Mouse (Mus musculus) forebrain, embryonic 10.5 days (tissue): ENCODE data around the gene Robo4. TPM values are rescaled to one million over a fixed set of nuclear protein-coding genes. Genes with fewer than 3 reads are reported as not detected.

Experiments
- DNase-seq: peaks from one replicate; pipeline ENCODE4 v3.0.0-alpha.2; 2017; ENCODE audit warnings: low spot score; ENCODE audit errors: extremely low spot score
- H3K27ac ChIP-seq: fragments of 300-500 bp; sonication (generic); 2 replicates; pipeline ENCODE4 v1.5.1; 2016; ENCODE audit warnings: mild to moderate bottlenecking
- H3K27me3 ChIP-seq: fragments of 300-500 bp; sonication (generic); 2 replicates; pipeline ENCODE4 v1.6.1; 2016; ENCODE audit warnings: mild to moderate bottlenecking; ENCODE audit not compliant: poor library complexity, severe bottlenecking
- H3K36me3 ChIP-seq: fragments of 300-500 bp; sonication (generic); replicated peaks from 2 replicates; pipeline ENCODE4 v1.6.1; 2016; ENCODE audit warnings: mild to moderate bottlenecking, moderate library complexity
- H3K4me1 ChIP-seq: fragments of 300-500 bp; sonication (generic); 2 replicates; pipeline ENCODE4 v1.6.1; 2016
- H3K4me3 ChIP-seq: fragments of 300-500 bp; sonication (generic); 2 replicates; pipeline ENCODE4 v1.5.1; 2016; ENCODE audit warnings: mild to moderate bottlenecking, moderate library complexity
- H3K9me3 ChIP-seq: fragments of 300-500 bp; sonication (generic); 2 replicates; pipeline ENCODE4 v1.6.1; 2016; ENCODE audit warnings: mild to moderate bottlenecking, moderate library complexity
- WGBS: fragments of 180-500 bp; shearing (Covaris S2); methylation state at CpG from one replicate; pipeline ENCODE4 v1.1.7; 2016; 5-methylcytosine and 5-hydroxymethylcytosine counted together
- polyA plus RNA-seq: library from polyadenylated mRNA; unstranded; fragments of >200 nt; fragmentation: Nextera tagmentation; extraction: Ambion mirVana; gene quantifications from 2 replicates; pipeline ENCODE4 v1.2.1, GENCODE M21; 2016

Robo4 gene
- polyA plus RNA-seq, 1 experiment from 2014 or later, result 4.8 TPM

GRCm38 (mm10) chr9:37461571-37461970 lies 59.9 kb downstream of the Robo4 start:
- no peak for DNase-seq
- H3K4me3 ChIP-seq, result no peak overlapping the region
- no peak overlapping the region for H3K27ac ChIP-seq

DNA sequence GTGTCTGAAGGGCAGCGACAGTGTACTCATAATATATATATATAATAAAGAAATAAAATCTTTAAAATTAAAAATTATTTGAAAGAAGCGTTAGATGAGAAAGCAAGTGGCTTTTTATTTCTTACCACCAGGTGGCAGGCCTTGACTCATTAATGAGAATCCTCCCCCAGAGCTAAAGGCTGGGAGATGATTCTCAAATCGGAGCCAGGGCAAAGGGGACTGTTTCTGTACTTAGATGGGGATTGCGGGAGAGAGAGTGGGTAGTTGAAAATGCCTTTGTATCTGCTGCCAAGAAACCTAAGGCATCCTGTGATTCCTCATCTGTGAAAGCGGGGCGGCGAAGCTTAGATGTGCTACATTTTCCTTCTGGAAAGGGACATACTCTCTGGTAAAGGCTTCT lies 61.1 kb downstream of the Robo4 start:
- no peak for DNase-seq
- H3K4me1 ChIP-seq, result peaks cover 33% of the 10 kb centered on the region
- H3K4me3 ChIP-seq, result no peak overlapping the region
- H3K36me3 ChIP-seq, result no peaks in the 10 kb centered on the region
- peaks cover 71% of the 10 kb centered on the region for H3K27me3 ChIP-seq
- H3K9me3 ChIP-seq, result no peaks in the 10 kb centered on the region
- 16% methylated on average over 7 of the region's 7 CpGs for WGBS
- no peak overlapping the region for H3K27ac ChIP-seq

More at GRCm38 (mm10) chr9:37461571-37461970, 59.9 kb downstream of the Robo4 start:
- Histone ChIP-seq H3K36me3 (no peaks in the 10 kb centered on the region), H3K4me1 (peaks cover 44% of the 10 kb centered on the region), H3K27me3 (peaks cover 83% of the 10 kb centered on the region), H3K9me3 (no peaks in the 10 kb centered on the region)
- WGBS, result 15% methylated on average over 3 of the region's 3 CpGs

Other genes starting within 250 kb of the Robo4 start
- 12.6 and 12.9 TPM in 2 replicates for gene Tmem218, start 193.7 kb upstream of the Robo4 start, polyA plus RNA-seq
- 2.2 and 2.5 TPM in 2 replicates for gene Slc37a2, start 146.2 kb upstream of the Robo4 start, polyA plus RNA-seq
- 12.6 and 13.4 TPM in 2 replicates for gene Ccdc15, start 53.5 kb upstream of the Robo4 start, polyA plus RNA-seq
- gene Hepacam, start 34.5 kb upstream of the Robo4 start, polyA plus RNA-seq, result 0.07 TPM in 1 of 2 replicates, not detected in the other
- gene Robo3, start 31.3 kb downstream of the Robo4 start, polyA plus RNA-seq, result 3.9 and 5.5 TPM in 2 replicates
- gene Msantd2, start 87.4 kb downstream of the Robo4 start, polyA plus RNA-seq, result 34.4 and 35.4 TPM in 2 replicates
- 26.9 and 27.0 TPM in 2 replicates for gene Esam, start 126.2 kb downstream of the Robo4 start, polyA plus RNA-seq
- gene Vsig2, start 137.4 kb downstream of the Robo4 start, polyA plus RNA-seq, result 0.29 and 0.47 TPM in 2 replicates
- 1.7 and 1.8 TPM in 2 replicates for gene Nrgn, start 151.0 kb downstream of the Robo4 start, polyA plus RNA-seq
- gene Siae, start 153.8 kb downstream of the Robo4 start, polyA plus RNA-seq, result 5.6 and 6.5 TPM in 2 replicates
- gene Spa17, start 211.8 kb downstream of the Robo4 start, polyA plus RNA-seq, result 14.0 and 16.3 TPM in 2 replicates